In the genomic region with DNA sequence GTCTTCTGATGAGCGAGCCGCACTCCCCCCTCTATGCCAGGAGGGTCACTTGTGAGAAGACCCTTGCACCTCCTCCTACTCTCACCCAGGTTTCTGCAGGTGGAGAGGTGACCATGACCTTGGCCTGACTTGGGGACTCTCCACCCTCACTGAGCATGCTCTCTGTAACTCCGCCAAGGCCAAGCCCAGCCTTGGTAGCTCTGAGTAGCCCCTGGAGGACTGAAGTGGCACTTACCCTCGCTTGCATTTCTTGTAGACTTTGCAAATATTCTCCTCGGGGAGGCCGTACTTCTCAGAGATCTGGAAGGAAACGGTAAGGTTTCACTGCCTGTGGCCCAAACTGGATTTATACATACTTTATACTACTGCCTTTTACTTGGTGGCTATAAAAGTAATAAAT, we compare ENCODE assay signal across 22 mouse cellular contexts. TPM values are rescaled to one million over a fixed set of nuclear protein-coding genes. Genes with fewer than 3 reads are reported as not detected.
DNase-seq lines count a peak whose midpoint lies in the region; ATAC-seq and TF ChIP-seq lines count a peak whose summit lies in the region.
"Had no signal": no experiment of that assay in that cellular context is flagged by ENCODE, and none has a peak within 500 bp of the region (broad histone marks: within the 10 kb centered on the region; RNA-seq: fewer than 3 reads in every experiment).

No protein-coding gene starts in this region.

- H3K4me3 ChIP-seq in CH12.LX (replicated peaks in 1 of 3; ENCODE audit: low read depth in 2 of 3, low read length in 2 of 3, poor library complexity in 1 of 3), result no peak overlapping the region
- no peak overlapping the region for H3K4me3 ChIP-seq in embryonic facial prominence, embryonic 15.5 days (replicated peaks)
- H3K4me3 ChIP-seq in forebrain, postnatal 0 days (ENCODE audit: low read depth, low read length), result no peak overlapping the region
- H3K4me3 ChIP-seq: forebrain, embryonic 13.5 days had no signal

- H3K79me2 ChIP-seq in CH12.LX (replicated peaks; ENCODE audit: control insufficient read depth, extremely low read depth, insufficient read depth, poor library complexity, severe bottlenecking), result no peaks in the 10 kb centered on the region

- no peak overlapping the region for H3K9ac ChIP-seq in CH12.LX (ENCODE audit: insufficient read depth, low read depth)
- H3K9ac ChIP-seq in embryonic facial prominence, embryonic 15.5 days, result no peak overlapping the region
- H3K9ac ChIP-seq in forebrain, postnatal 0 days, result no peak overlapping the region
- H3K9ac ChIP-seq: forebrain, embryonic 13.5 days; hindbrain, embryonic 14.5 days; intestine, embryonic 15.5 days had no signal

- H3K9me3 ChIP-seq in CH12.LX (replicated peaks; ENCODE audit: low read length), result no peaks in the 10 kb centered on the region
- no peaks in the 10 kb centered on the region for H3K9me3 ChIP-seq in embryonic facial prominence, embryonic 15.5 days (replicated peaks)
- no peaks in the 10 kb centered on the region for H3K9me3 ChIP-seq in forebrain, postnatal 0 days (ENCODE audit: low read length)
- H3K9me3 ChIP-seq: forebrain, embryonic 13.5 days; intestine, embryonic 15.5 days had no signal

- no peaks in the 10 kb centered on the region for H3K36me3 ChIP-seq in CH12.LX (replicated peaks in 1 of 2; ENCODE audit: control insufficient read depth in 1 of 2, insufficient read depth in 1 of 2, low read length in 1 of 2)
- H3K36me3 ChIP-seq in embryonic facial prominence, embryonic 15.5 days, result no peaks in the 10 kb centered on the region
- no peaks in the 10 kb centered on the region for H3K36me3 ChIP-seq in forebrain, postnatal 0 days (ENCODE audit: insufficient read depth)
- H3K36me3 ChIP-seq: intestine, embryonic 15.5 days had no signal

- DNase-seq in adrenal gland, postnatal 14 days, result peak; percentile 42
- no peak for DNase-seq in adrenal gland, postnatal 4 days (ENCODE audit: low spot score in 2 of 2)
- no peak for DNase-seq in CH12.LX (ENCODE audit: extremely low read depth)
- DNase-seq in lung, postnatal 10 days, result peak; percentile 74
- no peak for DNase-seq in embryo, embryonic 11 days
- no peak for DNase-seq in forebrain, postnatal 0 days
- DNase-seq in right cerebral cortex, adult 18-20 months, result no peak
- DNase-seq: adrenal gland, adult 8-10 months; cerebellum, adult 18-20 months; cerebellum, postnatal 25 days; gastrocnemius, postnatal 25 days; layer of hippocampus, adult 9-11 months had no signal

- H3K27me3 ChIP-seq in CH12.LX (replicated peaks), result peaks cover 25% of the 10 kb centered on the region
- H3K27me3 ChIP-seq in embryonic facial prominence, embryonic 15.5 days, result peaks cover under 1% of the 10 kb centered on the region; the same call in 1 of the 2 replicates
- H3K27me3 ChIP-seq in forebrain, postnatal 0 days (ENCODE audit: insufficient read depth, low read length), result no peaks in the 10 kb centered on the region
- H3K27me3 ChIP-seq: intestine, embryonic 15.5 days had no signal

- ATAC-seq in embryonic facial prominence, embryonic 15.5 days (ENCODE audit: insufficient number of reproducible peaks, low FRiP score, low TSS enrichment, low read depth), result no peak
- ATAC-seq in forebrain, postnatal 0 days, result no peak
- ATAC-seq: CD4-positive, CD25-positive, alpha-beta regulatory T cell, adult 4 months; forebrain, embryonic 13.5 days had no signal

- dilution Hi-C loops in CH12.LX (cut with MboI; ENCODE audit: extremely low pct_ligation_motif_present, extremely low pct_unique_long_range_greater_than_20kb, low sequenced_read_pairs), result no loop called here

- TF ChIP-seq RAD21 in CH12.LX (IDR thresholded peaks at IDR 0.05; ENCODE audit: low read depth, low read length), result no peak

- TF ChIP-seq EP300 in CH12.LX (IDR thresholded peaks at IDR 0.05; ENCODE audit: low read length), result no peak

- H3K27ac ChIP-seq in CH12.LX (ENCODE audit: insufficient read depth, low read depth), result no peak overlapping the region
- H3K27ac ChIP-seq in embryonic facial prominence, embryonic 15.5 days (replicated peaks), result peak overlapping the region; percentile 3; the same call in 1 of the 2 replicates
- no peak overlapping the region for H3K27ac ChIP-seq in forebrain, postnatal 0 days (ENCODE audit: low read depth, low read length)
- H3K27ac ChIP-seq: forebrain, embryonic 13.5 days; hindbrain, embryonic 14.5 days; intestine, embryonic 15.5 days had no signal

- no peak overlapping the region for H3K4me2 ChIP-seq in CH12.LX (ENCODE audit: insufficient read depth, low read depth, poor library complexity, severe bottlenecking)
- H3K4me2 ChIP-seq in embryonic facial prominence, embryonic 15.5 days (replicated peaks), result no peak overlapping the region
- H3K4me2 ChIP-seq in forebrain, postnatal 0 days (ENCODE audit: low read depth), result no peak overlapping the region
- H3K4me2 ChIP-seq: midbrain, embryonic 11.5 days had no signal

- 84% methylated on average over 7 of the region's 7 CpGs for WGBS in embryonic facial prominence, embryonic 15.5 days
- WGBS in forebrain, postnatal 0 days, result 87% methylated on average over 7 of the region's 7 CpGs

- no peak for TF ChIP-seq CTCF in CH12.LX (conservative IDR thresholded peaks at IDR 0.05 in 1 of 2, IDR thresholded peaks at IDR 0.05 in 1 of 2; ENCODE audit: low read depth in 2 of 2, low read length in 2 of 2)
- no peak for TF ChIP-seq CTCF in forebrain, postnatal 0 days (IDR thresholded peaks at IDR 0.05; ENCODE audit: low read depth)

- H3K4me1 ChIP-seq in CH12.LX (ENCODE audit: control insufficient read depth in 1 of 2, insufficient read depth in 2 of 2), result peaks cover 3 to 22% of the 10 kb centered on the region in 2 experiments; a peak in 3 of 4 replicates
- H3K4me1 ChIP-seq in embryonic facial prominence, embryonic 15.5 days, result peaks cover 65% of the 10 kb centered on the region
- no peaks in the 10 kb centered on the region for H3K4me1 ChIP-seq in forebrain, postnatal 0 days (ENCODE audit: insufficient read depth)

- TF ChIP-seq POLR2A in CH12.LX (IDR thresholded peaks at IDR 0.05; ENCODE audit: low read depth, low read length), result no peak

- in situ Hi-C loops in CH12.LX (cut with MboI; ENCODE audit: low pct_ligation_motif_present, low pct_unique_long_range_greater_than_20kb, low sequenced_read_pairs), result no loop called here

TF ChIP-seq in CH12.LX, 34 proteins besides CTCF, POLR2A, EP300 and RAD21:
- no peak for TF ChIP-seq BHLHE40 (IDR thresholded peaks at IDR 0.05; ENCODE audit: low read depth, low read length)
- peak; percentile 61 for TF ChIP-seq NRF1 (IDR thresholded peaks at IDR 0.05; ENCODE audit: low read depth, low read length)
- TF ChIP-seq MAFK (IDR thresholded peaks at IDR 0.05; ENCODE audit: insufficient replicate concordance, low read length), result no peak

RNA-seq across cellular contexts. Expression of a gene that starts 27.4 kb away (rescaled TPM):
- total RNA-seq in adrenal gland, postnatal 14 days (2021), result 0.23 and 0.37 TPM in 2 replicates
- under 1 TPM; 0.14 to 0.22 TPM for total RNA-seq in adrenal gland, postnatal 4 days (2021)
- total RNA-seq in CH12.LX (2012; rRNA removed) (not detected in 2 replicates), CH12.LX (2014; rRNA removed) (not detected in 2 replicates)
- not detected in 2 replicates for polyA plus RNA-seq in CH12.LX (2012; ENCODE audit: insufficient read length, low read depth)
- 26.8 and 35.5 TPM in 2 replicates for polyA plus RNA-seq in embryonic facial prominence, embryonic 15.5 days (2015; fragmentation: Nextera tagmentation; extraction: Ambion mirVana)
- total RNA-seq in forebrain, postnatal 0 days (2014; rRNA removed), result 1.0 and 1.5 TPM in 2 replicates
- polyA plus RNA-seq in forebrain, postnatal 0 days (2015; fragmentation: Nextera tagmentation; extraction: Ambion mirVana), result 0.44 and 0.76 TPM in 2 replicates
- total RNA-seq: heart, adult 8-10 months had no signal
- polyA plus RNA-seq: CD4-positive, CD25-positive, alpha-beta regulatory T cell, adult 4 months; erythroblast, embryonic 14.5 days had no signal

RNA-seq across cellular contexts. Expression of a gene that starts 51.2 kb away (rescaled TPM):
- 15.5 and 15.8 TPM in 2 replicates for total RNA-seq in adrenal gland, postnatal 14 days (2021)
- total RNA-seq in adrenal gland, postnatal 4 days (2021), result 10 to 100 TPM; 14.0 to 24.1 TPM
- 6.4 and 12.0 TPM in 2 replicates for total RNA-seq in CH12.LX (2012; rRNA removed)
- total RNA-seq in CH12.LX (2014; rRNA removed), result 4.0 and 4.5 TPM in 2 replicates
- 6.0 and 6.4 TPM in 2 replicates for polyA plus RNA-seq in CH12.LX (2012; ENCODE audit: insufficient read length, low read depth)
- polyA plus RNA-seq in embryonic facial prominence, embryonic 15.5 days (2015; fragmentation: Nextera tagmentation; extraction: Ambion mirVana), result 2.5 and 2.9 TPM in 2 replicates
- total RNA-seq in forebrain, postnatal 0 days (2014; rRNA removed), result 40.7 and 62.1 TPM in 2 replicates
- polyA plus RNA-seq in forebrain, postnatal 0 days (2015; fragmentation: Nextera tagmentation; extraction: Ambion mirVana), result 3.3 and 6.0 TPM in 2 replicates

RNA-seq across cellular contexts. Expression of a gene that starts 51.4 kb away (rescaled TPM):
- total RNA-seq in adrenal gland, postnatal 14 days (2021), result 0.19 and 1.1 TPM in 2 replicates
- under 1 TPM; 0.59 to 0.67 TPM for total RNA-seq in adrenal gland, postnatal 4 days (2021)
- total RNA-seq in CH12.LX (2012; rRNA removed), result not detected in 2 replicates
- not detected in 2 replicates for total RNA-seq in CH12.LX (2014; rRNA removed)
- not detected in 2 replicates for polyA plus RNA-seq in CH12.LX (2012; ENCODE audit: insufficient read length, low read depth)
- 0.87 and 1.9 TPM in 2 replicates for polyA plus RNA-seq in embryonic facial prominence, embryonic 15.5 days (2015; fragmentation: Nextera tagmentation; extraction: Ambion mirVana)
- 0.24 and 0.62 TPM in 2 replicates for total RNA-seq in forebrain, postnatal 0 days (2014; rRNA removed)
- 0.64 and 1.0 TPM in 2 replicates for polyA plus RNA-seq in forebrain, postnatal 0 days (2015; fragmentation: Nextera tagmentation; extraction: Ambion mirVana)
- total RNA-seq: heart, postnatal 25 days; monocyte, adult 5-6 weeks had no signal
- polyA plus RNA-seq: CD4-positive, CD25-positive, alpha-beta regulatory T cell, adult 4 months had no signal

Comparison
In these comparisons a context has a peak if more than half of its experiments do, and no peak if none do; other contexts are left out.
1. DNase-seq: peak in adrenal gland, postnatal 14 days (single experiment) and lung, postnatal 10 days (single experiment); none in adrenal gland, postnatal 4 days (0 of 2), CH12.LX (single experiment), embryo, embryonic 11 days (single experiment), forebrain, postnatal 0 days (single experiment) and right cerebral cortex, adult 18-20 months (single experiment).